Mouse (Mus musculus) erythroblast, embryonic 14.5 days (primary cell): ENCODE results near the gene Slc13a1.

Source experiments
- GATA1 ChIP-seq: IDR thresholded peaks from 2 replicates; pipeline ENCODE4 v1.6.1; 2012; ENCODE audit warnings: low read length, inconsistent platforms, mixed read lengths
- TAL1 ChIP-seq: IDR thresholded peaks from 3 replicates; pipeline ENCODE4 v1.6.1; 2012; ENCODE audit warnings: low read length, inconsistent platforms, mixed read lengths

- TF ChIP-seq GATA1 (no peak), TAL1 (no peak)
These were observed 13.0 kb downstream of the Slc13a1 start for GRCm38 (mm10) chr6:24154901-24155300.
